Mouse (Mus musculus): Measurements from ENCODE around the gene Psmc3.

Gene Psmc3

GRCm38 (mm10) chr2:91114781-91115577, 61.2 kb downstream of the Psmc3 start:
- peak; percentile 98 for DNase-seq

GRCm38 (mm10) chr2:91115578-91115970, 61.8 kb downstream of the Psmc3 start:
- no peak for DNase-seq

Measured in kidney, adult 9 months (tissue).